Mouse (Mus musculus) E14TG2a.4 (cell line): ENCODE results near the gene Nrf1.
A peak's percentile ranks its signal among the peaks of the same experiment; 100 is the strongest.

Experiments
- H3K27me3 ChIP-seq: 2 replicates; pipeline ENCODE4 v1.6.1; 2014; ENCODE audit warnings: low read length, control low read depth; ENCODE audit not compliant: insufficient read depth
- H3K36me3 ChIP-seq: 2 replicates; pipeline ENCODE4 v1.6.1; 2014; ENCODE audit warnings: low read length, control low read depth; ENCODE audit not compliant: insufficient read depth
- H3K4me1 ChIP-seq: replicated peaks from 2 replicates; pipeline ENCODE4 v1.6.1; 2014; ENCODE audit warnings: low read depth, low read length, control low read depth
- H3K4me3 ChIP-seq: replicated peaks from 2 replicates; pipeline ENCODE4 v1.5.1; 2014; ENCODE audit warnings: mild to moderate bottlenecking, low read length
- H3K9me3 ChIP-seq: 2 replicates; pipeline ENCODE4 v1.6.1; 2014; ENCODE audit warnings: low read length, control low read depth
- CTCF ChIP-seq: conservative IDR thresholded peaks from 2 replicates; pipeline ENCODE4 v1.5.1; 2014; ENCODE audit warnings: low read length
- NANOG ChIP-seq: IDR thresholded peaks from 2 replicates; pipeline ENCODE4 v1.6.1; 2014; ENCODE audit warnings: borderline replicate concordance, low read length, mixed read lengths
- POU5F1 ChIP-seq: IDR thresholded peaks from 2 replicates; pipeline ENCODE4 v1.6.1; 2014; ENCODE audit warnings: low read length, borderline replicate concordance

Gene Nrf1

GRCm38 (mm10) chr6:30161618-30162017 is 113.8 kb downstream of the Nrf1 start:
- H3K9me3 ChIP-seq = no peaks in the 10 kb centered on the region
- H3K36me3 ChIP-seq = peaks cover 37% of the 10 kb centered on the region
- H3K4me3 ChIP-seq = peak overlapping the region; percentile 56
- TF ChIP-seq POU5F1 (no peak), NANOG (no peak), CTCF (no peak)
- H3K4me1 ChIP-seq = peaks cover 90% of the 10 kb centered on the region
- no peaks in the 10 kb centered on the region for H3K27me3 ChIP-seq

DNA sequence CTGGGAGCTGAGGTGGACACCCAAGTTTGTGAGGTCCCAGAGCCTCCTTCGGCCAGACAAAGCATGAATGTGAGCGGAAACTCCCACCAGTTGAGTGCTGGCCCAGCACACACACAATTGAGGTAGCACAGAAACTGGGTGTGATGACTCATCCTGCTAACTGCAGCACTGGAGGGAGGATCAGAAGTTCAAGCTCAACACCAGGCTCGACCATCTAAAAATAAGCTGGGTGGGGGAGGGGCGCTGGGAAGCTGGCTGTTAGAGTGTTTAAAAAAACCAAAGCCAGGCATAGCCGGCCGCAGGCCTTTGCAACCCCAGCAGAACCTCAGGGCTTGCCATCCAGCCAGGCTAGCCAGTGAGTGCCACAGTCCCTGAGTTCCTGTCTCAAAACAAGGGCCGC is 114.3 kb downstream of the Nrf1 start:
- peak overlapping the region; percentile 56; the same call in 1 of the 2 replicates for H3K4me3 ChIP-seq
- H3K27me3 ChIP-seq = no peaks in the 10 kb centered on the region
- H3K36me3 ChIP-seq = peaks cover 37% of the 10 kb centered on the region
- no peaks in the 10 kb centered on the region for H3K9me3 ChIP-seq
- no peak for TF ChIP-seq NANOG
- no peak for TF ChIP-seq POU5F1
- TF ChIP-seq CTCF = no peak
- H3K4me1 ChIP-seq = peaks cover 90% of the 10 kb centered on the region

DNA sequence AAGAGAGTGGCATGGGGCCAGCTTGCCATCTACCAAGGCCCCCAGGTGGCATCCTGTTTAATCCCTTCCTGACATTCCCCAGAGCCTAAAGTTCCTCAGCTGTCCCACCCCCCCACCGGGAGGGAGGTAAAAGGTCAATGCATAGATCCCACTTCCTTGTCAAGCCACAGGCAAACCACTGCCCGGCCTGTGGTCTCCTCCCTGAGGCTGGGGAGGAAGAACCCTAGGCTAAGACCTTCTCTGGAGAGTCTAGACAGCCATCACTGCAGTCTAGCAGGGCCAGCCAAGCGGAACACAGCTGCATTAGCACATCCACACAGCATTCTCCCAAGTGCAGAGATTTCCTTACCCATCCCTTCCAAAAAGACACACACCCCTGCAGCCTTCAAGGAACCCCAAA is 118.6 kb downstream of the Nrf1 start:
- Histone ChIP-seq H3K36me3 (peaks cover 68% of the 10 kb centered on the region), H3K27me3 (no peaks in the 10 kb centered on the region), H3K4me1 (peaks cover 95% of the 10 kb centered on the region), H3K9me3 (no peaks in the 10 kb centered on the region), H3K4me3 (peak overlapping the region; percentile 67)
- TF ChIP-seq NANOG = no peak
- TF ChIP-seq CTCF = no peak
- TF ChIP-seq POU5F1 = no peak

DNA sequence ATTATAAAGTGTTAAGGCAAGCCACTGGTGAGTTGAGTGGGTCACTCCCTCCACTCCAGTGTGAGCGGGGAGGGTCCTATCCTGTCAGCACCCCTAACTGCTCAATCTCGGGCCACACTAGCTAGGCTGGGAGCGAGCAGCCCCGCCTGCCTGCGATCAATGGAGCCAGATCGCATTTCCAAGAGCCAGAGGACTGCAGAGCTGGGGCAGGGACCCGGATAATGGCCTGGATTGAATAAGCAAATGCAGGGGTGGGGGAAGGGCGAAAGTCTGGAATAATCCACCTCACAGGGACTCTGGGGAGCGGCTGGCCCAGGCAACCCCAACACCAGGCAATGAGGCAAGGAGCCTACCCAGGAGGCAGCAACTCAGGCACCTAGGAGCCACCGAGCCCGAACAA is 119.4 kb downstream of the Nrf1 start:
- no peaks in the 10 kb centered on the region for H3K9me3 ChIP-seq
- H3K27me3 ChIP-seq = no peaks in the 10 kb centered on the region
- H3K4me3 ChIP-seq = peak overlapping the region; percentile 67
- peaks cover 95% of the 10 kb centered on the region for H3K4me1 ChIP-seq
- H3K36me3 ChIP-seq = peaks cover 77% of the 10 kb centered on the region
- TF ChIP-seq CTCF (no peak), POU5F1 (no peak), NANOG (no peak)

DNA sequence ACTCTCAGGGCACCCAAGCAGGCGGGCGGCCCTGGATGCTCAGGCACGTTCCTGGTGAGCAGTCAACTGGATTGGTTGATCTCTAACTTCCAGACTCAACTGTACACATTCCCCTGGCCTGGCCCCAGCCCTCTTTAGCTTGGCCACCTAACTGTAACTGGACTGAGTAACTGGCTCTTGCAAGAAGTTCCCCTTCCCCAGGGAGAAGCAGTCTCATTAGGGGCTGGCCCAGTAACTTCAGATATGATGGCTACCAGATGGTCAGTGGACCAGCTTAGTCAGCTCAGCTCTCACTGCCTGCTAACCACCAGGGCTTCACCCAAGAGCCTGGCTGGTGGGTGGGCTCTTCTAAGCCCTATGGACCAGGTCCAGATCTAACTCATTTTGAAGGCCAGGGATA is 120.5 kb downstream of the Nrf1 start:
- H3K27me3 ChIP-seq = no peaks in the 10 kb centered on the region
- peaks cover 82% of the 10 kb centered on the region for H3K36me3 ChIP-seq
- H3K4me3 ChIP-seq = peak overlapping the region; percentile 67
- no peaks in the 10 kb centered on the region for H3K9me3 ChIP-seq
- TF ChIP-seq NANOG (no peak), CTCF (no peak), POU5F1 (no peak)
- peaks cover 91% of the 10 kb centered on the region for H3K4me1 ChIP-seq

DNA sequence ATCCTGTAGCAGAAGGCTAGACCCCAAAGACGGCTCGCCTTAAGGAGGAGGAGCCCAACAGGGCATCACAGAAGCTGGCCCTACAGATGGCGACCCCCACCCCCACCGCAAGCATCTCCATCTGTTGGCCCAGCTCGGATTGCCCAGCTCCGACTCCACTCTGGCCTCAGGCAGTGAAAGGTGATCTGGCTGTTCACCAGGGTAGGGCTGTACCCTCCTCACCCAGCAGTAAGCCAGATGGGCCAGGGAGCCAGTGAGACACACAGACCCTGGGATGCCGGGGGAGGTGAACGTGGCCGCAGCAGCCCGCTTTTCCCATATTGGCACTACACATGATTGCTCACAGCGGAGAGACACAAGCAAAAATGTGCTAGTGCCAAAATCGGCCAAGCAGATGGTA is 121.4 kb downstream of the Nrf1 start:
- Histone ChIP-seq H3K36me3 (peaks cover 76% of the 10 kb centered on the region), H3K4me3 (peak overlapping the region; percentile 99), H3K9me3 (no peaks in the 10 kb centered on the region), H3K27me3 (no peaks in the 10 kb centered on the region), H3K4me1 (peaks cover 85% of the 10 kb centered on the region)
- no peak for TF ChIP-seq CTCF
- TF ChIP-seq POU5F1 = no peak
- no peak for TF ChIP-seq NANOG

DNA sequence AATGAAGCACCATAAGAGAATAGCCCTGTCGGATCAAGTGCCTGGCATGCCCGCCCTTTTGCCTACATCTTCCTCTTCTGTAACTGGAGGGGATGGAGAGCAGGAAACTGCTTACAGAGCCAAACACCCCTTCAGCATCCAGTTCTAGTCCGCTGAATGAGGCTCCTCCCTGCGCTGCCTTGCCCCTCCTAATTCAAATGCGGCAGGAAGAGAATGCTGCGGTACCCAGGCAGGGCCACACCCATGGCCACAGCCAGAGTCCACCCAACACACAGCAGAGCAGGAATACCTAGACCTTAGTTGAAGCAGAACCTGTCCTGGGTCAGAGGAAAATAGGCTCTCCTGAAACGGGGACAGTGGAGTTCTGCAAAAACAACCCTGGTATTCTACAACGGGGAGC is 123.4 kb downstream of the Nrf1 start:
- Histone ChIP-seq H3K4me1 (peaks cover 71% of the 10 kb centered on the region), H3K27me3 (peaks cover 2% of the 10 kb centered on the region; the same call in 1 of the 2 replicates), H3K4me3 (peak overlapping the region; percentile 99), H3K9me3 (no peaks in the 10 kb centered on the region), H3K36me3 (peaks cover 62% of the 10 kb centered on the region)
- TF ChIP-seq NANOG (no peak), CTCF (no peak), POU5F1 (no peak)

- Histone ChIP-seq H3K9me3 (no peaks in the 10 kb centered on the region), H3K27me3 (peaks cover 6% of the 10 kb centered on the region; the same call in 1 of the 2 replicates), H3K4me3 (peak overlapping the region; percentile 99), H3K36me3 (peaks cover 55% of the 10 kb centered on the region), H3K4me1 (peaks cover 71% of the 10 kb centered on the region)
- TF ChIP-seq NANOG (no peak), POU5F1 (no peak), CTCF (no peak)
Observed at GRCm38 (mm10) chr6:30171967-30172366, 124.2 kb downstream of the Nrf1 start.

GRCm38 (mm10) chr6:30172441-30172819 is 124.6 kb downstream of the Nrf1 start:
- peaks cover 55% of the 10 kb centered on the region for H3K36me3 ChIP-seq
- TF ChIP-seq NANOG (no peak), CTCF (no peak), POU5F1 (no peak)
- no peaks in the 10 kb centered on the region for H3K9me3 ChIP-seq
- H3K27me3 ChIP-seq = peaks cover 6% of the 10 kb centered on the region; the same call in 1 of the 2 replicates
- H3K4me1 ChIP-seq = peaks cover 71% of the 10 kb centered on the region
- H3K4me3 ChIP-seq = peak overlapping the region; percentile 99
